Mouse (Mus musculus) T-helper 17 cell (primary cell): ENCODE data around the gene Olfr1480.

Experiments
- in situ Hi-C, 2 experiments: fragments of 300-600 bp; cut with MboI, MseI; formaldehyde crosslinking; loops; 1 replicate in 1 of 2; 2 replicates in 1 of 2; pipeline ENCODE4 v1.15.1; 2025; ENCODE audit warnings: high pct_unique_total_duplicates in 2 of 2

The Olfr1480 gene

GRCm38 (mm10) chr19:13527613-13528012 is at the start of gene Olfr1480:
Gene Olfr1480, plus strand, starts transcription at chr19:13527913.
- in situ Hi-C loops: no loop called here

GRCm38 (mm10) chr19:13480096-13480495 is 47.6 kb upstream of the Olfr1480 start, which contains the start of gene Olfr1475:
Gene Olfr1475, minus strand, starts transcription at chr19:13480196.
- in situ Hi-C loops: no loop called here

- in situ Hi-C loops: no loop called here
Measured at GRCm38 (mm10) chr19:13500246-13500645, 27.5 kb upstream of the Olfr1480 start, which contains the start of gene Olfr1477. Gene Olfr1477, plus strand, starts transcription at chr19:13500546.
